Mouse (Mus musculus) liver, postnatal 0 days (tissue): ENCODE results near the gene Cacna1i. TPM values are rescaled to one million over a fixed set of nuclear protein-coding genes. Genes with fewer than 3 reads are reported as not detected.

Experiments used
- ATAC-seq: fragments of 200-750 bp; cut with Nextera tagmentation; 2 replicates; pipeline ENCODE4 v1.8.0; 2017; ENCODE audit warnings: mild to moderate bottlenecking, moderate library complexity
- DNase-seq: peaks from one replicate; pipeline ENCODE4 v3.0.0-alpha.2; 2016
- H3K27ac ChIP-seq: fragments of 300-500 bp; sonication (generic); 2 replicates; pipeline ENCODE4 v1.5.1; 2014; ENCODE audit warnings: antibody characterized with exemption, moderate library complexity, mild to moderate bottlenecking, low read depth
- H3K27me3 ChIP-seq: fragments of 300-500 bp; sonication (generic); 2 replicates; pipeline ENCODE4 v1.6.1; 2014; ENCODE audit warnings: low read length, control low read depth, mixed read lengths; ENCODE audit not compliant: insufficient read depth
- H3K36me3 ChIP-seq: fragments of 300-500 bp; sonication (generic); replicated peaks from 2 replicates; pipeline ENCODE4 v1.6.1; 2014; ENCODE audit warnings: mild to moderate bottlenecking, control low read depth, low read length, moderate library complexity, mixed read lengths; ENCODE audit not compliant: insufficient read depth
- H3K4me1 ChIP-seq: fragments of 300-500 bp; sonication (generic); 2 replicates; pipeline ENCODE4 v1.6.1; 2014; ENCODE audit warnings: antibody characterized with exemption, mild to moderate bottlenecking, control low read depth; ENCODE audit not compliant: insufficient read depth
- H3K4me2 ChIP-seq: fragments of 300-500 bp; sonication (generic); 2 replicates; pipeline ENCODE4 v1.6.1; 2014; ENCODE audit warnings: low read depth, mild to moderate bottlenecking, low read length, moderate library complexity, mixed read lengths
- H3K4me3 ChIP-seq: fragments of 300-500 bp; sonication (generic); 2 replicates; pipeline ENCODE4 v1.5.1; 2014; ENCODE audit warnings: low read depth, low read length
- H3K9ac ChIP-seq: fragments of 300-500 bp; sonication (generic); replicated peaks from 2 replicates; pipeline ENCODE4 v1.6.1; 2014; ENCODE audit warnings: mild to moderate bottlenecking, moderate library complexity
- H3K9me3 ChIP-seq: fragments of 300-500 bp; sonication (generic); 2 replicates; pipeline ENCODE4 v1.6.1; 2016; ENCODE audit warnings: mild to moderate bottlenecking, control low read depth, low read length, mixed read lengths
- CTCF ChIP-seq: sonication (generic); IDR thresholded peaks from 2 replicates; pipeline ENCODE4 v1.5.1; 2016; ENCODE audit warnings: antibody characterized with exemption, low read depth
- EP300 ChIP-seq: IDR thresholded peaks from 2 replicates; pipeline ENCODE4 v1.6.1; 2016; ENCODE audit warnings: antibody characterized with exemption, low read depth, mild to moderate bottlenecking
- WGBS: fragments of 180-500 bp; shearing (Covaris S2); extraction: QIAGEN DNeasy Blood & Tissue Kit; methylation state at CpG from one replicate; pipeline ENCODE4 v1.1.7; 2014; ENCODE audit not compliant: insufficient replicate concordance; 5-methylcytosine and 5-hydroxymethylcytosine counted together
- polyA plus RNA-seq: library from polyadenylated mRNA; unstranded; fragments of >200 nt; fragmentation: Nextera tagmentation; extraction: Ambion mirVana; gene quantifications from 2 replicates; pipeline ENCODE4 v1.2.1, GENCODE M21; 2015

Cacna1i gene
- polyA plus RNA-seq, 1 experiment from 2014 or later: not detected

DNA sequence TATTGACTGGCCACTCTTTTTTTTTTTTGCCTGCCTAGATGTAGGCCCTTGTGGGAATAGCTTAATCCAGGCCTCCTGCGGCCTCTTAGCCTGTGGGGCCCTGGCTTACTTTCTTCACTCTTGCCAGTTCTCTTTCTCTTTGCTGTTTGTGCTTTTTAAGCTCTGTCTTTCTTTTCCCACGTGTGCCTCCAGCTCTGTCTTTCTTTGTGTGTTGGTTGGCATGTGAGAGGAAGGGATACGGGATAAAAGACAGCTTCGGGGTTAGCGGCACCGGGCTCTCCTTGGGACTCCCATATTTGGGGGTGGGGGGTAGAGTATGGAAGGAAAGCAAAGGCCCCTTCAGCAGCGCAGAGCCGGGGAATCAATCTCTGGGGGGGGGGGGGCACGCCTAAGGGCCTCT, 151.0 kb downstream of the Cacna1i start:
- no peaks in the 10 kb centered on the region for H3K4me1 ChIP-seq
- H3K36me3 ChIP-seq: no peaks in the 10 kb centered on the region
- no peak overlapping the region for H3K4me2 ChIP-seq
- DNase-seq: no peak
- no peaks in the 10 kb centered on the region for H3K9me3 ChIP-seq
- no peaks in the 10 kb centered on the region; the same call in 1 of the 2 replicates for H3K27me3 ChIP-seq
- no peak for ATAC-seq
- H3K4me3 ChIP-seq: no peak overlapping the region
- no peak overlapping the region for H3K9ac ChIP-seq
- 84% methylated on average over 9 of the region's 9 CpGs for WGBS
- TF ChIP-seq EP300 (no peak), CTCF (no peak)
- no peak overlapping the region for H3K27ac ChIP-seq

DNA sequence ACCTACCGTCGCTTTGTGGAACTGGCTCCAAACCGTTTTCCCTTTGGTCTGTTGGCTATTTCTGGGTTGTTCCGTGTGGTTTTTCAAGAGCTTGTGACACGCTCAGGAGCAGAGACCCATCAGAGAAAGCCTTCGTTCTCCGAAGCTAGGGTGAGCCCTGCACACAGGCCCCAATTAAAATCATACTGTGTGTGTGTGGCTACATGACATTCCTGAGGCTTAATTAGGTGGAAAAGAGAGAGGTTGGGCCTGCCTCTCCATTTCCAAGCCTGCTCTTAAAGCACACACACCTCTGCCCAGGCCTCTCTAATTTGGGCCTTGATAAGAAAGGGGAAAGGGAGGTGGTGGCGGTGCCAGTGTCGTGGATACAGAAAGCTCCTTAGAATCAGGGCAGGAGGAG, 151.4 kb downstream of the Cacna1i start:
- DNase-seq: no peak
- WGBS: 79% methylated on average over 9 of the region's 9 CpGs
- no peak overlapping the region for H3K9ac ChIP-seq
- H3K9me3 ChIP-seq: no peaks in the 10 kb centered on the region
- H3K4me3 ChIP-seq: no peak overlapping the region
- no peak overlapping the region for H3K27ac ChIP-seq
- no peaks in the 10 kb centered on the region for H3K4me1 ChIP-seq
- H3K36me3 ChIP-seq: no peaks in the 10 kb centered on the region
- H3K4me2 ChIP-seq: no peak overlapping the region
- H3K27me3 ChIP-seq: no peaks in the 10 kb centered on the region; the same call in 1 of the 2 replicates
- ATAC-seq: no peak
- TF ChIP-seq EP300: no peak
- TF ChIP-seq CTCF: no peak

DNA sequence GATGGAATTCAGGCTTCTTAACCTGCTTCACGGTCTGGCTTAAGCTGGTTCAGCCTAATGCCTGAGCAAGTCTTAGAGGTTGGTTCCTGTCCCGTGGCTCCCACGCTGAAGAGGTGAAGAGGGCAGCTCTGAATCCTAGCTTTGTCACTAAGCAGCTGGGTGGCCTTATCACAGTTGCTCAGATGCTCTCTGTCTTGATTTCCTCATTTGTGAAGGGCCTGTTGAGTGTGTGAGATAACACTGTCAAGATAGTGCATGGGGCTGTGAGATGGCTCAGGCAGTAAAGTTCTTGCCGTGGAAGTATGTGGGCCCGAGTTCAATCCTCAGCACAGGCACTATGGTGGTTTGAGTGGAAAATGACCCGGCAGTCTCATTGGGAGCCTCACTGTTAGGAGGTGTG, 153.2 kb downstream of the Cacna1i start:
- no peak overlapping the region for H3K4me2 ChIP-seq
- H3K9me3 ChIP-seq: no peaks in the 10 kb centered on the region
- no peak for ATAC-seq

DNA sequence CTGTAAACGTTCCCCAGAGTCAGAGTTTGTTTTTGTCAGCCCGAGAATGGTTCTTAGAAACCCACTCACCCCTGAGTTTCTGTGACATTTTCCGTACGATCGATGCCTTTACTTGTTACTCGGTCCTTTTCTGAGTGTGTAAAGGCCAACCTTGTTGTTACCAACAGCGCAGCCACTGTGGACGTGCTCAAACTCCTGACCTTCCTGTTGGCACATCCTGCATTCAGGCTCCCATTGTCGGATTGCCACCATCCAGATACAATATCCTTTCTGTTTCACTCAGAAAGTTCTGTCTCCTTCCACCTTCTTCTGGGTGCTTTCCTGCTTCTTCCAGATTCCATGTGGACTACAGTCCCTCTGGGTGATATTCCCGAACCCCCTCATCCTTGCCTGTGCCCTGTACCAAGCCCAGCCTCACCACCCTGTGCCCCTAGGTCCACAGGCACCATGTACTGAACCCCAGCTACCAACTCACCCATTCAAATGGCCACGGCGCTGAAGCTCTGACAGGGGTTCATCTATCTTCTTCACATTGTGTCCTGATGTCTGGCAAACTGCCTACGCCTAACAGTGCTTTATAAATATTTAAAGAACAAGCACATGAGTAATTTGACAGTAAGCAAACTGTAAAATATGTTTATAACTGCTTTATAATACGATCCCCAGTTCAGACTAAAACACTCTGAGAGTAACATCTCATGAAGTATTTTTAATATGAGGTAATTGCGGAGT, 159.1 kb downstream of the Cacna1i start:
- Histone ChIP-seq H3K4me3 (no peak overlapping the region), H3K27me3 (no peaks in the 10 kb centered on the region), H3K9me3 (no peaks in the 10 kb centered on the region; the same call in 1 of the 2 replicates), H3K4me1 (no peaks in the 10 kb centered on the region), H3K9ac (no peak overlapping the region), H3K36me3 (no peaks in the 10 kb centered on the region), H3K27ac (no peak overlapping the region), H3K4me2 (no peak overlapping the region)
- 70% methylated on average over 15 of the region's 15 CpGs for WGBS
- no peak for TF ChIP-seq EP300
- TF ChIP-seq CTCF: no peak
- ATAC-seq (no peak), DNase-seq (no peak)

More for the DNA sequence above, 153.2 kb downstream of the Cacna1i start:
- no peak for TF ChIP-seq CTCF
- TF ChIP-seq EP300: no peak
- WGBS: 37% methylated on average over 6 of the region's 6 CpGs
- DNase-seq: no peak
- Histone ChIP-seq H3K27me3 (no peaks in the 10 kb centered on the region; the same call in 1 of the 2 replicates), H3K4me1 (no peaks in the 10 kb centered on the region), H3K27ac (no peak overlapping the region), H3K36me3 (no peaks in the 10 kb centered on the region), H3K9ac (no peak overlapping the region), H3K4me3 (no peak overlapping the region)

Other genes with a start within 250 kb of the Cacna1i start
- gene Syngr1, start 195.9 kb upstream of the Cacna1i start, polyA plus RNA-seq: 10.3 and 10.4 TPM in 2 replicates
- gene Rpl3, start 195.4 kb upstream of the Cacna1i start, polyA plus RNA-seq: 394 and 407 TPM in 2 replicates
- 7.0 and 7.5 TPM in 2 replicates for gene Tab1, start 154.1 kb upstream of the Cacna1i start, polyA plus RNA-seq
- 0.12 and 0.14 TPM in 2 replicates for gene Mgat3, start 113.5 kb upstream of the Cacna1i start, polyA plus RNA-seq
- 8.5 and 8.6 TPM in 2 replicates for gene Mief1, start 53.2 kb upstream of the Cacna1i start, polyA plus RNA-seq
- gene AC140267.1, start 51.4 kb upstream of the Cacna1i start, polyA plus RNA-seq: not detected in 2 replicates
- 64.3 and 65.7 TPM in 2 replicates for gene Atf4, start 32.1 kb upstream of the Cacna1i start, polyA plus RNA-seq
- 27.0 and 27.5 TPM in 2 replicates for gene Rps19bp1, start 22.9 kb upstream of the Cacna1i start, polyA plus RNA-seq